Mouse (Mus musculus) A20 (cell line): ENCODE measurements around the gene Tdrd12.
A peak's percentile ranks its signal among the peaks of the same experiment; 100 is the strongest.
"Not testable (repeated sequence)": the region's sequence is repeated elsewhere in the genome, so short reads cannot be mapped to it uniquely, and the experiment has no call there.

Experiments used
- DNase-seq: peaks from one replicate; pipeline ENCODE4 v3.0.0-alpha.2; 2011; ENCODE audit warnings: low read depth, low spot score

The Tdrd12 gene

GRCm38 (mm10) chr7:35555224-35556204 is 18.0 kb upstream of the Tdrd12 start:
- DNase-seq, result peak; percentile 95

- peak; percentile 79 for DNase-seq
These were observed 17.1 kb upstream of the Tdrd12 start for GRCm38 (mm10) chr7:35554605-35555175.

GRCm38 (mm10) chr7:35553751-35554604 is 16.4 kb upstream of the Tdrd12 start:
- peak; percentile 80 for DNase-seq

- DNase-seq, result peak; percentile 69
These were observed 8.3 kb upstream of the Tdrd12 start for GRCm38 (mm10) chr7:35545881-35546280.

GRCm38 (mm10) chr7:35535750-35536512 is 1.6 kb downstream of the Tdrd12 start:
- DNase-seq, result peak; percentile 39

GRCm38 (mm10) chr7:35530544-35530943 is 7.0 kb downstream of the Tdrd12 start:
- not testable (repeated sequence) for DNase-seq

- no peak for DNase-seq
These were observed 7.5 kb downstream of the Tdrd12 start for GRCm38 (mm10) chr7:35530026-35530425.

- no peak for DNase-seq
These were observed 10.8 kb downstream of the Tdrd12 start for GRCm38 (mm10) chr7:35526795-35527194.

- peak; percentile 9 for DNase-seq
These were observed 35.5 kb downstream of the Tdrd12 start for GRCm38 (mm10) chr7:35501995-35502394.

GRCm38 (mm10) chr7:35497516-35497915 is 40.0 kb downstream of the Tdrd12 start:
- DNase-seq, result no peak

- no peak for DNase-seq
These were observed 46.5 kb downstream of the Tdrd12 start for GRCm38 (mm10) chr7:35491005-35491404.

GRCm38 (mm10) chr7:35490186-35490585 is 47.4 kb downstream of the Tdrd12 start:
- DNase-seq, result no peak

- no peak for DNase-seq
These were observed 51.0 kb downstream of the Tdrd12 start for GRCm38 (mm10) chr7:35486553-35486952.

- DNase-seq, result no peak
These were observed 52.4 kb downstream of the Tdrd12 start for GRCm38 (mm10) chr7:35485126-35485525.

- DNase-seq, result no peak
These were observed 61.1 kb downstream of the Tdrd12 start for GRCm38 (mm10) chr7:35476457-35476856.

- DNase-seq, result no peak
These were observed 66.8 kb downstream of the Tdrd12 start for GRCm38 (mm10) chr7:35470794-35471193.

- no peak for DNase-seq
These were observed 69.7 kb downstream of the Tdrd12 start for GRCm38 (mm10) chr7:35467856-35468255.

- DNase-seq, result no peak
These were observed 72.5 kb downstream of the Tdrd12 start for GRCm38 (mm10) chr7:35465027-35465426.

- no peak for DNase-seq
These were observed 76.6 kb downstream of the Tdrd12 start for GRCm38 (mm10) chr7:35460971-35461370.

- DNase-seq, result no peak
These were observed 81.3 kb downstream of the Tdrd12 start for GRCm38 (mm10) chr7:35456091-35456814.
